Mouse (Mus musculus) CH12.LX (cell line): ENCODE measurements around the gene Matn4. TPM values are rescaled to one million over a fixed set of nuclear protein-coding genes. Genes with fewer than 3 reads are reported as not detected.

Experiments used
- DNase-seq: peaks from one replicate; pipeline ENCODE4 v3.0.0-alpha.2; 2013; ENCODE audit errors: extremely low read depth
- H3K27ac ChIP-seq: 2 replicates; pipeline ENCODE4 v1.5.1; 2012; ENCODE audit warnings: low read depth, mild to moderate bottlenecking, control low read depth, moderate library complexity; ENCODE audit not compliant: insufficient read depth
- H3K27me3 ChIP-seq: replicated peaks from 2 replicates; pipeline ENCODE3; 2012; ENCODE audit warnings: inconsistent platforms
- H3K36me3 ChIP-seq, 2 experiments: replicated peaks in 1 of 2; 2 replicates each; pipeline versions ENCODE3 to v1.6.1; 2012; ENCODE audit warnings: inconsistent platforms in 1 of 2, low read length in 1 of 2, mild to moderate bottlenecking in 1 of 2, mixed read lengths in 1 of 2, moderate library complexity in 1 of 2; ENCODE audit not compliant: control insufficient read depth in 1 of 2, insufficient read depth in 1 of 2
- H3K4me1 ChIP-seq, 2 experiments: 2 replicates each; pipeline ENCODE4 v1.6.1; 2012; ENCODE audit warnings: inconsistent platforms in 1 of 2, moderate library complexity in 1 of 2; ENCODE audit not compliant: insufficient read depth in 2 of 2, control insufficient read depth in 1 of 2
- H3K4me2 ChIP-seq: 2 replicates; pipeline ENCODE4 v1.6.1; 2012; ENCODE audit warnings: low read depth, mild to moderate bottlenecking, control low read depth; ENCODE audit not compliant: poor library complexity, insufficient read depth, severe bottlenecking
- H3K4me3 ChIP-seq, 3 experiments: fragments of 150-350 bp in 1 of 3; sonication (generic) in 1 of 3; replicated peaks in 1 of 3; 2 replicates each; pipeline versions ENCODE3 to v1.5.1; 2011 to 2012; ENCODE audit warnings: low read depth in 2 of 3, low read length in 2 of 3, mild to moderate bottlenecking in 2 of 3, moderate library complexity in 2 of 3, control low read depth in 1 of 3, improper control_type of control experiment in 1 of 3, inconsistent platforms in 1 of 3, mixed read lengths in 1 of 3; ENCODE audit not compliant: poor library complexity in 1 of 3
- H3K79me2 ChIP-seq: replicated peaks from 2 replicates; pipeline ENCODE4 v1.6.1; 2012; ENCODE audit warnings: mild to moderate bottlenecking, moderate library complexity; ENCODE audit not compliant: control insufficient read depth, poor library complexity, insufficient read depth, severe bottlenecking; ENCODE audit errors: extremely low read depth
- H3K9ac ChIP-seq: 2 replicates; pipeline ENCODE4 v1.6.1; 2012; ENCODE audit warnings: low read depth, mild to moderate bottlenecking, control low read depth, moderate library complexity; ENCODE audit not compliant: insufficient read depth
- H3K9me3 ChIP-seq: replicated peaks from 2 replicates; pipeline ENCODE3; 2012; ENCODE audit warnings: low read length, inconsistent platforms, mixed read lengths
- BHLHE40 ChIP-seq: IDR thresholded peaks from 2 replicates; pipeline ENCODE4 v1.6.1; 2011; ENCODE audit warnings: mild to moderate bottlenecking, low read depth, low read length, improper control_type of control experiment
- CHD2 ChIP-seq: IDR thresholded peaks from 2 replicates; pipeline ENCODE4 v1.6.1; 2011; ENCODE audit warnings: low read length, improper control_type of control experiment
- CTCF ChIP-seq, 2 experiments: IDR thresholded peaks in 1 of 2; conservative IDR thresholded peaks in 1 of 2; 2 replicates each; pipeline ENCODE4 v1.5.1; 2011 to 2012; ENCODE audit warnings: low read depth in 2 of 2, low read length in 2 of 2, improper control_type of control experiment in 1 of 2, inconsistent platforms in 1 of 2, mild to moderate bottlenecking in 1 of 2, moderate library complexity in 1 of 2
- E2F4 ChIP-seq: IDR thresholded peaks from 2 replicates; pipeline ENCODE4 v1.6.1; 2011; ENCODE audit warnings: low read depth, low read length, improper control_type of control experiment; ENCODE audit not compliant: insufficient replicate concordance
- ELF1 ChIP-seq: IDR thresholded peaks from 2 replicates; pipeline ENCODE4 v1.6.1; 2014; ENCODE audit warnings: low read depth, mild to moderate bottlenecking, inconsistent platforms, low read length, improper control_type of control experiment
- EP300 ChIP-seq: IDR thresholded peaks from 2 replicates; pipeline ENCODE4 v1.6.1; 2011; ENCODE audit warnings: low read length, improper control_type of control experiment
- ETS1 ChIP-seq: conservative IDR thresholded peaks from 2 replicates; pipeline ENCODE4 v1.6.1; 2012; ENCODE audit warnings: low read depth, mild to moderate bottlenecking, inconsistent platforms, low read length, improper control_type of control experiment, moderate library complexity
- GABPA ChIP-seq: IDR thresholded peaks from 2 replicates; pipeline ENCODE4 v1.6.1; 2012; ENCODE audit warnings: low read depth, low read length, improper control_type of control experiment, inconsistent platforms; ENCODE audit not compliant: insufficient replicate concordance
- HCFC1 ChIP-seq: IDR thresholded peaks from 2 replicates; pipeline ENCODE4 v1.6.1; 2012; ENCODE audit warnings: low read depth, mild to moderate bottlenecking, inconsistent platforms, low read length, improper control_type of control experiment
- JUN ChIP-seq: IDR thresholded peaks from 2 replicates; pipeline ENCODE4 v1.6.1; 2011; ENCODE audit warnings: low read depth, mild to moderate bottlenecking, low read length, improper control_type of control experiment, moderate library complexity; ENCODE audit not compliant: insufficient read depth
- JUND ChIP-seq: conservative IDR thresholded peaks from 2 replicates; pipeline ENCODE4 v1.6.1; 2011; ENCODE audit warnings: low read depth, low read length, improper control_type of control experiment
- KAT2A ChIP-seq: IDR thresholded peaks from 2 replicates; pipeline ENCODE4 v1.6.1; 2012; ENCODE audit warnings: low read length, improper control_type of control experiment, inconsistent platforms; ENCODE audit not compliant: insufficient replicate concordance
- MAX ChIP-seq: IDR thresholded peaks from 2 replicates; pipeline ENCODE4 v1.6.1; 2011; ENCODE audit warnings: low read length, improper control_type of control experiment
- MAZ ChIP-seq: IDR thresholded peaks from 2 replicates; pipeline ENCODE4 v1.6.1; 2012; ENCODE audit warnings: low read depth, mild to moderate bottlenecking, inconsistent platforms, low read length, improper control_type of control experiment, moderate library complexity
- MEF2A ChIP-seq: IDR thresholded peaks from 2 replicates; pipeline ENCODE4 v1.6.1; 2014; ENCODE audit warnings: low read depth, mild to moderate bottlenecking, inconsistent platforms, low read length, improper control_type of control experiment, borderline replicate concordance
- MXI1 ChIP-seq: IDR thresholded peaks from 2 replicates; pipeline ENCODE4 v1.6.1; 2011; ENCODE audit warnings: mild to moderate bottlenecking, low read depth, low read length, improper control_type of control experiment
- NELFE ChIP-seq: IDR thresholded peaks from 2 replicates; pipeline ENCODE4 v1.6.1; 2011; ENCODE audit warnings: low read depth, low read length, improper control_type of control experiment
- POLR2A ChIP-seq: IDR thresholded peaks from 2 replicates; pipeline ENCODE4 v1.6.1; 2011; ENCODE audit warnings: low read depth, mild to moderate bottlenecking, improper control_type of control experiment, low read length
- POLR2AphosphoS2 ChIP-seq: IDR thresholded peaks from 2 replicates; pipeline ENCODE4 v1.6.1; 2011; ENCODE audit warnings: low read depth, low read length, improper control_type of control experiment
- RAD21 ChIP-seq: IDR thresholded peaks from 2 replicates; pipeline ENCODE4 v1.6.1; 2011; ENCODE audit warnings: low read depth, mild to moderate bottlenecking, low read length, improper control_type of control experiment, moderate library complexity
- RCOR1 ChIP-seq: conservative IDR thresholded peaks from 2 replicates; pipeline ENCODE4 v1.6.1; 2012; ENCODE audit warnings: low read depth, mild to moderate bottlenecking, inconsistent platforms, low read length, improper control_type of control experiment
- SIN3A ChIP-seq: IDR thresholded peaks from 2 replicates; pipeline ENCODE4 v1.6.1; 2012; ENCODE audit warnings: low read length, improper control_type of control experiment, inconsistent platforms
- SMC3 ChIP-seq: IDR thresholded peaks from 2 replicates; pipeline ENCODE4 v1.6.1; 2011; ENCODE audit warnings: low read depth, low read length, improper control_type of control experiment
- TBP ChIP-seq: conservative IDR thresholded peaks from 2 replicates; pipeline ENCODE4 v1.6.1; 2011; ENCODE audit warnings: low read depth, low read length, improper control_type of control experiment
- UBTF ChIP-seq: IDR thresholded peaks from 2 replicates; pipeline ENCODE4 v1.6.1; 2012; ENCODE audit warnings: low read depth, mild to moderate bottlenecking, inconsistent platforms, low read length, improper control_type of control experiment, moderate library complexity
- USF2 ChIP-seq: conservative IDR thresholded peaks from 2 replicates; pipeline ENCODE4 v1.6.1; 2011; ENCODE audit warnings: low read depth, low read length, improper control_type of control experiment
- ZKSCAN1 ChIP-seq: IDR thresholded peaks from 2 replicates; pipeline ENCODE4 v1.6.1; 2012; ENCODE audit warnings: low read depth, inconsistent platforms, low read length, improper control_type of control experiment, borderline replicate concordance
- ZMIZ1 ChIP-seq: IDR thresholded peaks from 2 replicates; pipeline ENCODE4 v1.6.1; 2012; ENCODE audit warnings: low read depth, mild to moderate bottlenecking, inconsistent platforms, low read length, improper control_type of control experiment
- dilution Hi-C: fragments of 300-500 bp; cut with MboI; formaldehyde crosslinking; loops from 2 replicates; pipeline ENCODE4 v1.14.3; 2020; ENCODE audit warnings: low sequenced_read_pairs; ENCODE audit not compliant: extremely low pct_unique_long_range_greater_than_20kb, extremely low pct_ligation_motif_present
- in situ Hi-C: fragments of 300-500 bp; cut with MboI; formaldehyde crosslinking; loops from 3 replicates; pipeline ENCODE4 v1.14.3; 2019; ENCODE audit warnings: low sequenced_read_pairs, low pct_ligation_motif_present, low pct_unique_long_range_greater_than_20kb, mixed read lengths
- polyA plus RNA-seq: library from polyadenylated mRNA; unstranded; fragments of >175 nt; gene quantifications from 2 replicates; pipeline ENCODE4 v1.2.1, GENCODE M21; 2012; ENCODE audit warnings: low read depth; ENCODE audit not compliant: insufficient read length
- total RNA-seq, 2 experiments: library from RNA; depleted of rRNA; stranded (reverse); fragments of 300-350 nt in 1 of 2; fragments of >200 nt in 1 of 2; gene quantifications; 2 replicates each; pipeline ENCODE4 v1.2.3; 2012 to 2014

Gene Matn4
- total and polyA plus RNA-seq, 3 experiments, result not detected

DNA sequence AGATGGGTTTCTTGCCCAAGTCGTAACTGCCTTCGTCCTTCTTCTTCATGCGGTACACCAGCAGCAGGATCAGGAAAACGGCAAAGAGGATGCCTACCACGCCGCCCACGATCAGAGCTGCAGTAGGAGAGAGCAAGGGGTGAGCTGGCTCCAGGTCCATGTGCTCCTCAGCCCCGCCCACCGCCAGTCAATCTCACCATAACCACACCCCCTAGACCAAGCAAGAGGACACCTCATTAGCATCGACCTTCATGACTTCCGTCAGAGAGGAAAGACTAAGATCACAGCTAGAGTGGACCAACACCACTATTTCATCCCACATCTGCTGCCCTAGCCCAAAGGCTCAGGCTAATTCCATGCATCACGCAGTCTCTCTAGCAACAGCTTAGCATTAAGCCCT is 21.2 kb upstream of the Matn4 start:
- H3K79me2 ChIP-seq, result no peaks in the 10 kb centered on the region
- peaks cover 5% of the 10 kb centered on the region for H3K9me3 ChIP-seq
- H3K4me2 ChIP-seq, result no peak overlapping the region
- H3K9ac ChIP-seq, result no peak overlapping the region
- no peaks in the 10 kb centered on the region for H3K27me3 ChIP-seq
- H3K4me3 ChIP-seq, result no peak overlapping the region
- no peak for DNase-seq
- peaks cover 55 to 72% of the 10 kb centered on the region in 2 experiments for H3K36me3 ChIP-seq
- in situ Hi-C loops, result no loop called here
- peaks cover 14 to 43% of the 10 kb centered on the region in 2 experiments for H3K4me1 ChIP-seq
- dilution Hi-C loops, result no loop called here
- no peak overlapping the region for H3K27ac ChIP-seq
- TF ChIP-seq EP300, result no peak
- TF ChIP-seq POLR2A, result no peak
- TF ChIP-seq GABPA, result no peak
- TF ChIP-seq ETS1, result no peak
- no peak for TF ChIP-seq E2F4
- TF ChIP-seq RAD21, result no peak
- no peak for TF ChIP-seq JUN
- TF ChIP-seq CHD2, result no peak
- no peak for TF ChIP-seq MAX
- TF ChIP-seq TBP, result no peak
- no peak for TF ChIP-seq NELFE
- TF ChIP-seq POLR2AphosphoS2, result no peak
- TF ChIP-seq MEF2A, result no peak
- no peak for TF ChIP-seq ZKSCAN1
- no peak for TF ChIP-seq RCOR1
- TF ChIP-seq UBTF, result no peak
- no peak for TF ChIP-seq ZMIZ1
- TF ChIP-seq KAT2A, result no peak
- TF ChIP-seq SMC3, result no peak

DNA sequence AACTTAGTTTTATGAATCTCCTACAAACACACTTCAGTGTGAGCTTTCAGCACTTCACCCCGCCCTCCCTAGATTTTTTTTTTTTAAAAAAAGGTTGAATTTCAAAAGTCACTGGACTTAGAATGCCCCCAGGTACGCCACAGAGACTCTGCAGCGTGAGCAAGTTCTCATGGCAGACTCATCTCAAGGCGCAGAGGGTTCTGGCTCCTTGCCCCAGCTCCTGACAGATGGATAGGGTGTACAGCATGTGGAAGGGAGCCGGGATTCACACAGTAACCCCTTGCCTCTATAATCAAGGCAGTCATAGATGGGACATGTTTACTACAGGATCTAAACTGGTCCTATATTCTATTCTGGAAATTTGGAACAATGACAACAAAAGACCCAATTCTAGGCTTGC is 20.4 kb upstream of the Matn4 start:
- in situ Hi-C loops (no loop called here), dilution Hi-C loops (no loop called here)
- DNase-seq, result no peak
- Histone ChIP-seq H3K9ac (no peak overlapping the region), H3K9me3 (peaks cover 5% of the 10 kb centered on the region), H3K36me3 (peaks cover 51 to 64% of the 10 kb centered on the region in 2 experiments), H3K4me1 (peaks cover 14 to 40% of the 10 kb centered on the region in 2 experiments), H3K4me3 (no peak overlapping the region), H3K27ac (no peak overlapping the region), H3K4me2 (no peak overlapping the region), H3K79me2 (no peaks in the 10 kb centered on the region), H3K27me3 (no peaks in the 10 kb centered on the region)
- TF ChIP-seq UBTF, result no peak
- TF ChIP-seq SMC3, result no peak
- no peak for TF ChIP-seq CTCF (conservative IDR thresholded peaks at IDR 0.05 in 1 of 2, IDR thresholded peaks at IDR 0.05 in 1 of 2; ENCODE audit: low read depth in 2 of 2, low read length in 2 of 2)
- TF ChIP-seq ELF1, result no peak
- TF ChIP-seq JUND, result no peak
- TF ChIP-seq HCFC1, result no peak
- TF ChIP-seq NELFE, result no peak
- TF ChIP-seq USF2, result no peak
- TF ChIP-seq BHLHE40, result no peak
- TF ChIP-seq SIN3A, result no peak
- TF ChIP-seq POLR2AphosphoS2, result no peak
- TF ChIP-seq MAZ, result no peak
- TF ChIP-seq MXI1, result no peak
- no peak for TF ChIP-seq TBP
- no peak for TF ChIP-seq EP300
